Mouse (Mus musculus) gonadal fat pad, adult 2 months (tissue): Measurements from ENCODE around the gene Acr. TPM values are rescaled to one million over a fixed set of nuclear protein-coding genes. Genes with fewer than 3 reads are reported as not detected.

Experiments used
- DNase-seq: peaks from one replicate; pipeline ENCODE4 v3.0.0-alpha.2; 2012; ENCODE audit warnings: low read depth
- polyA plus RNA-seq: library from polyadenylated mRNA; depleted of rRNA; stranded (reverse); fragments of >200 nt; gene quantifications from 2 replicates; pipeline ENCODE4 v1.2.3, GENCODE M21; 2012

Gene Acr
- polyA plus RNA-seq, 1 experiment: 2.0 TPM

GRCm38 (mm10) chr15:89547824-89548601, 20.1 kb upstream of the Acr start:
- no peak for DNase-seq

GRCm38 (mm10) chr15:89548837-89549236, 19.3 kb upstream of the Acr start:
- no peak for DNase-seq

GRCm38 (mm10) chr15:89550506-89550905, 17.6 kb upstream of the Acr start:
- no peak for DNase-seq

- DNase-seq: no peak
Measured at GRCm38 (mm10) chr15:89551733-89552132, 16.4 kb upstream of the Acr start.

GRCm38 (mm10) chr15:89555591-89555990, 12.5 kb upstream of the Acr start:
- DNase-seq: no peak

- no peak for DNase-seq
Measured at GRCm38 (mm10) chr15:89556401-89557178, 11.5 kb upstream of the Acr start.

- no peak for DNase-seq
Measured at GRCm38 (mm10) chr15:89557179-89557995, 10.7 kb upstream of the Acr start.

GRCm38 (mm10) chr15:89557996-89558390, 10.1 kb upstream of the Acr start:
- DNase-seq: no peak

GRCm38 (mm10) chr15:89559202-89559731, 8.9 kb upstream of the Acr start:
- no peak for DNase-seq

GRCm38 (mm10) chr15:89572147-89572546, 4.0 kb downstream of the Acr start:
- no peak for DNase-seq

GRCm38 (mm10) chr15:89582494-89582893, 14.4 kb downstream of the Acr start:
- no peak for DNase-seq

GRCm38 (mm10) chr15:89585101-89585500, 17.0 kb downstream of the Acr start:
- no peak for DNase-seq

GRCm38 (mm10) chr15:89585631-89586030, 17.5 kb downstream of the Acr start:
- no peak for DNase-seq

- no peak for DNase-seq
Measured at GRCm38 (mm10) chr15:89589146-89589545, 21.0 kb downstream of the Acr start.

GRCm38 (mm10) chr15:89591317-89591716, 23.2 kb downstream of the Acr start:
- no peak for DNase-seq

GRCm38 (mm10) chr15:89591723-89592455, 23.8 kb downstream of the Acr start, which contains the start of gene Rabl2:
Gene Rabl2, minus strand, starts transcription at chr15:89591923.
- peak; percentile 6 for DNase-seq

- no peak for DNase-seq
Measured at GRCm38 (mm10) chr15:89592548-89592947, 24.4 kb downstream of the Acr start.

- DNase-seq: no peak
Measured at GRCm38 (mm10) chr15:89605822-89606570, 37.9 kb downstream of the Acr start.

GRCm38 (mm10) chr15:89607480-89607879, 39.4 kb downstream of the Acr start:
- DNase-seq: no peak

GRCm38 (mm10) chr15:89607888-89608287, 39.8 kb downstream of the Acr start:
- DNase-seq: no peak
